Mouse (Mus musculus) C2C12 (cell line): ENCODE results near the gene Gsg1l.

Experiments
- CTCF ChIP-seq: IDR thresholded peaks from one replicate; pipeline ENCODE4 v1.5.1; 2011; ENCODE audit not compliant: control insufficient read depth, insufficient read depth, insufficient read length
- MAX ChIP-seq: IDR thresholded peaks from one replicate; pipeline ENCODE4 v1.6.1; 2011; ENCODE audit warnings: mild to moderate bottlenecking, control low read depth
- USF1 ChIP-seq: IDR thresholded peaks from one replicate; pipeline ENCODE4 v1.6.1; 2011; ENCODE audit warnings: low read depth, mild to moderate bottlenecking, control low read depth, moderate library complexity

- TF ChIP-seq MAX (no peak), CTCF (no peak), USF1 (no peak)
These were observed 236.6 kb downstream of the Gsg1l start for GRCm38 (mm10) chr7:125845611-125846010.
